Mouse (Mus musculus) adrenal gland, postnatal 14 days (tissue): ENCODE results near the gene Csnk1d. TPM values are rescaled to one million over a fixed set of nuclear protein-coding genes. Genes with fewer than 3 reads are reported as not detected.

Experiments used
- DNase-seq: peaks from one replicate; pipeline ENCODE4 v3.0.0; 2021; ENCODE audit warnings: mixed read lengths
- long read RNA-seq, 2 experiments: library from polyadenylated mRNA; stranded (forward); transcript quantifications; one replicate each; pipeline ENCODE4 v2.0.0; 2021
- total RNA-seq: library from RNA; stranded (reverse); gene quantifications from 2 replicates; pipeline ENCODE4 v1.2.3, GENCODE M21; 2021

The Csnk1d gene
- total RNA-seq: 124 and 135 TPM in 2 replicates
- long read RNA-seq, experiment 1, transcript Csnk1d-202 (10 exons, 3,500 nt): major isoform, 71 of 170 reads
- long read RNA-seq, experiment 1, transcript Csnk1d-201 (9 exons, 3,675 nt): minor isoform, 59 of 170 reads
- long read RNA-seq, experiment 1, partial matches to known transcripts: 8 of 170 reads
- long read RNA-seq, experiment 1, other reads (novel, unspliced or antisense): 32 of 170 reads
- long read RNA-seq, experiment 2, transcript Csnk1d-202 (10 exons, 3,500 nt): major isoform, 77 of 186 reads
- long read RNA-seq, experiment 2, transcript Csnk1d-201 (9 exons, 3,675 nt): minor isoform, 65 of 186 reads
- long read RNA-seq, experiment 2, partial matches to known transcripts: 12 of 186 reads
- long read RNA-seq, experiment 2, other reads (novel, unspliced or antisense): 32 of 186 reads

GRCm38 (mm10) chr11:120990951-120991526 lies at the start of gene Csnk1d:
TSS of gene Csnk1d (minus strand) at chr11:120991330.
- DNase-seq: peak; percentile 99

DNA sequence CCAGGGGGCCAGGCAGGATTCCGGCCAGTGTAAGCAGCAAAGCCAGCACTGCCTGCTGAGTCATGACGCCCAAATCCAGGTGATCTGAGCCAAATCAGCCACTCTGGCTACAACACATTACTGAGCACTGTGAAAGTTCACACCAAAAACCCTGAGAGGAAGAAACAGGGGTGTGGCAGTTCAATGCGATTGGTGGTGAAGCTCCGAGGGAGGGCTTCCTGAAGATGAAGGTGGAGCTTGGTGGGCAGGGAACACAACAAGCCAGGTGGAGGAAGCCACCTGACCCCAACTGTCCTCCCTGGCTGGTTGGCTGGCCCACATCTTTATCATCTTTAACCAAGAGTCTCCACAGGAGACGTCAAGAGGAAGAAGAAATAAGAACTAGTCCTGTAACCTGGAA lies 48.2 kb upstream of the Csnk1d start, which contains the start of gene Cd7:
Gene Cd7, minus strand, starts transcription at position 117 of the 400 bp plus-strand sequence.
- DNase-seq: no peak

DNA sequence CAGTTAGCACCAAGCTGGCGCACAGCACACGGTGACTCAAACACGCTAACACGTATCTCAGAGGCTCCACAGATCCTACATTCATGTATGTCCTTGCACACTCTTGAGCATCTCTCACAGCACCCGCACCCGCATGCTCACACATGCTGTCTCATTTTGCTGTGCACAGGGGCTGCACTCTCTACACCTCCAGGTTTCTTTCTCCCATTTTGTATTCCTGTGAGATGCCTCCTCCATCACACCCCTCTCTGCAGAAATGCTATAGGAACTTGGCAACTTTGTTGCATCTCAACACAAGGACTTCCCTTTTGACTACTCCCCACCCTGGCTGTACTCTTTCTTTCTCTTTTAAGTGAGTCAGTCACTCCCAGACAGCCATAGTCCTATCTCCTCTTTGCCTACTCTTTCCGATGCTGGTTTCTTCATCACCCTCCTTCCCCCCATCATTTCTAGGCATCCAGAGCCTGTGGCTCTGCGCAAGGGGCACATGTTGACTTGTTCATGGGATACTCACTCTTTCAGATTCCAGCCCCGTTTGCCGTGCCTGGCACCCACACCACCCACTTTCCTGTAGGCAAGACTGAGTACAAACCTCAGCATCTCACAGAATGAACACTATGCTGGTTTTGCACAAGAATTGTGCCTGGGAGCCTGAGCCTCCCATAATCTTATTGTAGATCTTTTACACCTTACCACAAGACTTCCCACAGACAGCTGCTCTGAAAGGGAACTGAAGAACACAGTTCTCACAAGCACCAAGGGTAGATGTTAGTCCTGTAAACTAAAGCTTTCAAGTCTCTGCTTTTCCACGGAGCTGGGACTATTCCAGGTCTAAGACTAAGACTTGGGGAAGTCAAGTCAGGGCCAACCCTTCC lies 47.5 kb upstream of the Csnk1d start:
- DNase-seq: no peak

GRCm38 (mm10) chr11:121033118-121033517 lies 42.0 kb upstream of the Csnk1d start:
- no peak for DNase-seq

- no peak for DNase-seq
Observed at GRCm38 (mm10) chr11:121027259-121027658, 36.1 kb upstream of the Csnk1d start.

GRCm38 (mm10) chr11:121024163-121024562 lies 33.0 kb upstream of the Csnk1d start:
- DNase-seq: no peak

DNA sequence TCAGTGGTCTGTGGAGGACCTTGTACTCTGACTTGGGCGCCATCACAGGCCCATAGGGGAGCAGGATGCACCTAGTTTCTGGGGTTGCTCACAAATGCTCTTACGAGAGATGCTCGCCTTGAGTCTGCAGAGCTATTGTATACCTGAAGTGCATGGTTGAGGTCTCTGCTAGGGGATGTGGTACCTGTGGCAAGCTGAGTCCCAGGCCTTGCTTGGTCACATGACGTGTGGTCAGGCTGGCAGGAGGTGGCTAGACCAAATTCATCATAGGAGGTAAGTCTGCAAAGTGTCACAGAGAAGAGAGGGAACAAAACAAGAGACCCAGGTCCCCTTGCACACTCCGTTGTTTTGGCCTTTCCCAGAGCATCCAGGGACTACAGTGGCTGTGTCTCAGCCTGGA lies 28.4 kb upstream of the Csnk1d start:
- no peak for DNase-seq

- DNase-seq: peak; percentile 84
Observed at GRCm38 (mm10) chr11:121017703-121018102, 26.6 kb upstream of the Csnk1d start.

GRCm38 (mm10) chr11:121015472-121015871 lies 24.3 kb upstream of the Csnk1d start:
- DNase-seq: no peak

DNA sequence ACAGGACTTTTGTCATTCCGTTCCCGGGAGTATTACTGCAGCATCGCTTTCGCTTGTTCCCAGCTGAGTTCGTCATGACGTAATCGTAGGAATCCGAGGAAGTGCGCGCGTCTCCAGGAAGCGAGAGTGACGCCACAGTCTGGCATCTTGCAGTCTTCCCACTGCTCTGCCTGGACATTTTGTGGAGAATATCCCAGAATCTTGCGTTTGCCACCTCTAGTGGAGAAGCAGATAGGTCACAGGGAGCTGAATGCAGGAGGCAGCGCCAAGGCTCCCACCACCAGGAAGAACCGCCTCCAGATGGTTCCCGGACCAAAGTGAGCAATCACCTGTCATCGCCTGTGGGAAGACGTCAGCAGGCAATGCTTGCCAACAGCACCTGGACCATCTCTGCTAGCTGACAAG lies 23.8 kb upstream of the Csnk1d start:
- peak; percentile 31 for DNase-seq

GRCm38 (mm10) chr11:121013656-121014055 lies 22.5 kb upstream of the Csnk1d start:
- DNase-seq: no peak

DNA sequence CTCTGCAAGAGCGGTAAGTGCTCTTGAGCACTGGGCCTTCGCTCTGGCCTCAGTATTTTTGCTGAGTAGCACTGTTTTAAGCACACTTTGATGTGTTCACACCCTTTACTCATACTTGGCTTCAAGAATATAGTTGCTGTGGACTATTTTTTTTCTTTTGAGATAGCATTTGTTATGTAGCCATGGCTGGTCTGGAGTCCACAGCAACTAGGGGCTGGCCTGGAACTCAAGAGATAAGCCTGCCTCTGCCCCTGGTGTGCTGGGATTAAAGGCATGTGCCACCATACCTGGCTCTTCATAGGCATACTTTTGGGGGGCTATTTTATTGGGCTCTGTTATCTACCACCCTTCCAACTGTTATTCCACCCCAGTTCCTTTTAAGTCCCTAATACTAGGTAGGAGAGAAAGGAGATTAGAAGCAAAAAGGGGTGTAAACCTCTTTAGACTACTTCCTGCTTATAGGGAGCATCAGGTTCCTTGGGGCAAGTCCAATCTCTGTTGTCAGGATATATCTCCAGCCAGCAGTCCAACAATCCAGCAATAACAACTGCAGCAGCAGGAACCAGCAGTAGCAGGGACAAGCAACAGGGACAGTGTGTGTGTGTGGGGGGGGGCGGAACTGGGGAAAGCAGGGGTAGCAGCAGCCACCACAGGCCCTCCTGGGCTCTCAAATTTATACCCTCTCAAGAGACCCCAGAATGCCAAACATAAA lies 19.1 kb upstream of the Csnk1d start:
- no peak for DNase-seq

DNA sequence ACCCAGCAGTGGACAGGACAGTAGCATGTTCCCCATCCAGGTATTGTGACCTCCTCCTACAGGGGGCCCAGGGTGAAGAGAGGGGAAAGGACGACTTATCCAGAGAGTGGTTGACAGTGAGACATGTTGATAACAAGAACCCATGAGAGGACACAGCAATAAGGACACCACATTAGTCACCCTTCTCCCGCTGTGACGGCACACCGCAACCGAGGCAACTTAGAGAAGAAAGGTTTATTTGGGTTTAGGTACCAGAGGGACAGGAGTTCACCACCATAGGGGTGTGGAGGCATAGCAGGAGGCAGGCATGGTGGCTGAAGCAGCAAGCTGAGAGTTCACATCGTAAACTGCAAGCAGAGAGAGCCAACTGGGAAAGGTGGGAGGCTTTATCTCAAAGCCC lies 15.1 kb upstream of the Csnk1d start:
- no peak for DNase-seq

- DNase-seq: peak; percentile 35
Observed at GRCm38 (mm10) chr11:121004281-121004680, 13.2 kb upstream of the Csnk1d start.

DNA sequence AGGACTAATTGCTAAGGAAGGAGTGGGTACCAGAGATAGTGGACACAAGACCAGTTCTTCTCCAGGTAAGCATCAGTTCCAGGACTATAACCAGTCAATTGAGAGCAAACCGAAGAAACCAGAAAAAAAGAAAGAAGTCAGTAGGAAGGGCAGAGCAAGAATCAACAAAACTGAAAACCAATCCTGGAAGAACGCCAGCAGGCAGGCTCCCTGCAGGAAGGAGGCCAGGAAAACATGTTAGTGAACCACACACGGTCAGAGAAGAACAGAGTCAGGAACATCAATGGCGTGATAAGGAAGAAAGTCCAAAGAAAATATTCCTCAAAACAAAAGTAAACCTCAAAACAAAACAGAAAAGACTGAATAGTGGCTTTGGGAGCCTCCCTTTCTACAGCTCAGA lies 10.8 kb upstream of the Csnk1d start:
- peak; percentile 55 for DNase-seq

DNA sequence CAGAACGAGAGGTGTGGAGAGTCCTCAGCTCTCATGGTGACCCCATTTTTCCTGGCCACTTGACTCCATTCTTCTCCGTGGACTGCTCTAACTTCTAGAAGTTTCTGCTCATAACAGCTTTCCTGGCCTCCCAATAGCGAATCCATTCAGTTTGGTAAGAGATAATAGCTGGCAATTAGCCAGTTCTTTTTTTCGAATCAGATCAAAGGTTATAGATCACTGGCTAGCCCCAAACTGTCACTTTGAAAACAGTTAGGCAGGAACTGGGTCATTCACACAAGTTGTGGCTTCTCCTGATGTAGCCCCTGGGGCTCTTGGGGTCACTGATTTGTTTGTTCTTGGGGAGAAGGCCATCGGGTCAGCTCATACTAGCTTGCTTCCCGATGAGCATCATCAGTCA lies 3.6 kb upstream of the Csnk1d start:
- DNase-seq: no peak

GRCm38 (mm10) chr11:120993586-120993985 lies 2.5 kb upstream of the Csnk1d start:
- DNase-seq: no peak

DNA sequence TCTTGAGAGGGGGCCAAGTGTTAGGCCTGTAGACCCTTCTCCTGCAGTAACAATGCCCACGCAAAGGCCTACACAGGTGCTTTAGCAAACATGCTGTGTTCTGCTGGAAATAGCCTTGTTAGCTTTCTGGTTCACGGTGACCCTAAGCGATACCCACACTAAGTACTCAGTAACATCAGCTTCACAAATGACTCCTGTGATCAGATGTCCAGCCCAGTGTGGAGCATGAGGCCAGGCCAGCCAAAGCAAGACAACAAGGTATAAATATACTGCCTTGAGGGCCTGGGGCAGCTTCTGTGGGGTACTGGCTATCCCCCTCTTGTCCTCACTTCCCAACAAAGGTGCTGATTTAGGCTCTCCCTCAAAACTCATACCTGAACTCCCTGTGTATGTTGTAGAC lies 1.9 kb upstream of the Csnk1d start:
- no peak for DNase-seq

DNA sequence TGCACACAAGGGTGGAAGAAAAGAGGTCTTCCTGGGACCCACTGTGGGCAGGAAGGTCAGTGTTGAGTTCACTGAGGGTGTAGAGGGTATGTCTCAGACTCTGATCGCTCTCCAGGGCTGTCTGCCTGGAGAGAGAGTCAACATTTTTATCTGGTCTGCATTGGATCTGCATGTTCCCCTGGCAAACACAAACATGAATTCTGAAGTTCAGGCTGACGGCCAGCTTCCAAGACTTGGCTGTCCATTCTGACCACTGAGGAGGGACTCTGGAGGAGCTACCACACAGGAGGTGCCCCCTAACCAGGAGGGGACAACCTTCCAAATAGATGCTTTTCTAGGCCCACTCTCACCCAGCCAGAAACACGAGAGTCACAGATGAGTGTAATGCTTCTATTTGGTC lies 661 bp upstream of the Csnk1d start:
- DNase-seq: no peak

DNA sequence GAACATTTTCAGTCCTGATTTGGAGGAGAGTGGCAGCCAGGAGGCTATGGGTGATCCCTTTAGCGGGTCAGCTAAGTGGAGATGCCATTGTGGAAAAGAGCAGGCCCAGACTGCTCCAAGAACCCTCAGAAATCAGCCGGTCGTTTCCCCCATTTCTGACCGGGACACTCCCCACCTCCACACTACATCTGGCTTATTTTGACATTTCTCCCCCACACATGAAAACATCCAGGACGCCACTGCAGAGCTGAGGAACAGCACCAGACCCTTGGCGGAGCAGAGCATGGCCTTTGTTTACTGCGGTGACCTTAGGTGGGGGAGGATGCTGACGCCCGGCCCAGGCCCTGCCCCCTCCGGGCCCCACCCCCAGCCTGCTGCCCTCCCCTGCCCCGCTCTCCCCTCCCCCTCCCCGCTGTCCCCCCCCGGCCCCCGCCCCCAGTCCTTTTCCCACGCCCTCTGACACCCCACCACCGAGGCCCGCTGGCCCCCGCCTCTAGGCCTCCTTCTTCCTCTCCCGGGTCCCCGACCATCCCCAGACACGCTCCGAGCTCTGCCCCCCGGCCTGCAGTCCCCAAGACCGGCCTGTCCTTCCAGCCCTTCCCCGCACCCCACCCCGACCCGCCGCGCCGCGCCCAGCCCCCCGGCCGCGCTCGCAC lies 876 bp downstream of the Csnk1d start:
- peak; percentile 79 for DNase-seq

GRCm38 (mm10) chr11:120989523-120989922 lies 1.6 kb downstream of the Csnk1d start:
- DNase-seq: peak; percentile 39

DNA sequence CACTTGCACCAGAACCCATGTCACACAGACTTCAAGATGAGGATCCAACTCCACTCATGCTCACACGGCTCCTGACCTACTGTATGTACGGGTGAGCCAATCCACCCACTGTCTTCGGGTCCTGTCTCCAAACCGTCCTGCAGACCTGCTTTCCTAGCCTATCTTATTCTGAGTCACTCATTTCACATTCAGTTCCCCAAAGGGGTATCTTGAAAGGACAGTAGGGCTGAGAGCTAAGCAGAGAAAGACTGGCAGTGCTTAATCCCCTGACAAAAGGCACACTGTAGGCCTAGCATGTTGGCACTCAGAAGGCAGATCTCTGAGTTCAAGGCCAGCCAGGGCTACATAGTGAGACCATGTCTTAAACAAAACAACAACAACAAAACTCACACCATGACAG lies 2.7 kb downstream of the Csnk1d start:
- DNase-seq: no peak
